Mouse (Mus musculus): ENCODE measurements around the gene Ltbp1. TPM values are rescaled to one million over a fixed set of nuclear protein-coding genes. Genes with fewer than 3 reads are reported as not detected.

The Ltbp1 gene
- total and polyA plus RNA-seq, 3 experiments = 2.3 to 6.4 (median 2.5) TPM

DNA sequence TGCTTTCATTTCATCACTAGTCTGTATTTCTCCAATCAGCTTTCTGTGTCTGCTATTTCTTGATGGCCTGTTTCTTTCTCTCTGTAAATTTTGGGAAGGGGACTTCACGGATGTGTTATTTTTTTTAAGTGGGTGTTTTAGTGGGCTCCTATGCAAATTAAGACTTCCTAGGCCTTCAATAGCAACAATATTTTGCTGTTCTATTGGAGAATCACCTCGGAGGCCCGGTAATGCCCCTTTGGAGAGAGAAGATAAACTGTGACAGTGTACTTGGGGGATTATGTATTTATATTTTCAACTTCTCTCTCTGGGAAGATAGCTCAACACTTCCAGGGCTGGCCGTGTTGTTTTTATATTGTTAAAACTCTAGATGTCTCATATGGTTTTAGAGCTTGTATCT is 383.0 kb downstream of the Ltbp1 start:
- H3K9ac ChIP-seq (ENCODE audit: insufficient read depth, low read depth) = no peak overlapping the region
- in situ Hi-C loops (cut with MboI; ENCODE audit: low pct_ligation_motif_present, low pct_unique_long_range_greater_than_20kb, low sequenced_read_pairs) = loop anchor here (25.0 kb wide), 1 partner anchor 576 kb away; no protein-coding TSS in a partner anchor
- no peak for TF ChIP-seq NRF1 (IDR thresholded peaks at IDR 0.05; ENCODE audit: low read depth, low read length)
- TF ChIP-seq PAX5 (IDR thresholded peaks at IDR 0.05; ENCODE audit: low read length) = no peak
- TF ChIP-seq MAX (IDR thresholded peaks at IDR 0.05; ENCODE audit: low read length) = no peak
- no peak for TF ChIP-seq TCF12 (IDR thresholded peaks at IDR 0.05; ENCODE audit: low read depth, low read length)
- TF ChIP-seq CTCF (conservative IDR thresholded peaks at IDR 0.05 in 1 of 2, IDR thresholded peaks at IDR 0.05 in 1 of 2; ENCODE audit: low read depth in 2 of 2, low read length in 2 of 2) = no peak
- TF ChIP-seq SMC3 (IDR thresholded peaks at IDR 0.05; ENCODE audit: low read depth, low read length) = no peak
- TF ChIP-seq BHLHE40 (IDR thresholded peaks at IDR 0.05; ENCODE audit: low read depth, low read length) = no peak
- no peak for TF ChIP-seq TBP (conservative IDR thresholded peaks at IDR 0.05; ENCODE audit: low read depth, low read length)
- no peak for TF ChIP-seq KAT2A (IDR thresholded peaks at IDR 0.05; ENCODE audit: insufficient replicate concordance, low read length)
- dilution Hi-C loops (cut with MboI; ENCODE audit: extremely low pct_ligation_motif_present, extremely low pct_unique_long_range_greater_than_20kb, low sequenced_read_pairs) = no loop called here
- H3K4me2 ChIP-seq (ENCODE audit: insufficient read depth, low read depth, poor library complexity, severe bottlenecking) = no peak overlapping the region
- DNase-seq (ENCODE audit: extremely low read depth) = no peak
- no peak overlapping the region for H3K4me3 ChIP-seq (replicated peaks in 1 of 3; ENCODE audit: low read depth in 2 of 3, low read length in 2 of 3, poor library complexity in 1 of 3)
- no peak overlapping the region for H3K27ac ChIP-seq (ENCODE audit: insufficient read depth, low read depth)
- H3K4me1 ChIP-seq (ENCODE audit: control insufficient read depth in 1 of 2, insufficient read depth in 2 of 2) = peaks cover 10 to 35% of the 10 kb centered on the region in 2 experiments; a peak in 3 of 4 replicates
- no peaks in the 10 kb centered on the region for H3K79me2 ChIP-seq (replicated peaks; ENCODE audit: control insufficient read depth, extremely low read depth, insufficient read depth, poor library complexity, severe bottlenecking)
- H3K9me3 ChIP-seq (replicated peaks; ENCODE audit: low read length) = peaks cover 6% of the 10 kb centered on the region
- H3K36me3 ChIP-seq (replicated peaks in 1 of 2; ENCODE audit: control insufficient read depth in 1 of 2, insufficient read depth in 1 of 2, low read length in 1 of 2) = peaks cover 0 to 6% of the 10 kb centered on the region in 2 experiments
- H3K27me3 ChIP-seq (replicated peaks) = no peaks in the 10 kb centered on the region

DNA sequence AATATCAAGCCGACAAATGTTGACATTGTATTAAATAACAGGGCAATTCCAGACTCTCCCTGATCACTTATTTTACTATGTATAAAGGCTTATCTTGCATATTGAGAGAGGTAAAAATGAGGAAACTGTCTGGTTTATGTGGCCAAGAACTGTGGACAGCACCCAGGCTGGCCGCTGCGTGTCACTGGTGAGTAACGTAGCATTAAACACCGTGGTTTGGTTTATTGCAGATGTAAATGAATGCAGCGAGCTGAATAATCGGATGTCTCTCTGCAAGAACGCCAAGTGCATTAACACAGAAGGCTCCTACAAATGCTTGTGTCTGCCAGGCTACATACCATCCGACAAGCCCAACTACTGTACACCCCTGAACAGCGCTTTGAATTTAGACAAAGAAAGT is 384.8 kb downstream of the Ltbp1 start:
- Histone ChIP-seq H3K27me3 (replicated peaks) (no peaks in the 10 kb centered on the region), H3K9me3 (replicated peaks; ENCODE audit: low read length) (peaks cover 6% of the 10 kb centered on the region), H3K4me1 (ENCODE audit: control insufficient read depth in 1 of 2, insufficient read depth in 2 of 2) (peaks cover 10 to 33% of the 10 kb centered on the region in 2 experiments; a peak in 3 of 4 replicates), H3K9ac (ENCODE audit: insufficient read depth, low read depth) (no peak overlapping the region), H3K79me2 (replicated peaks; ENCODE audit: control insufficient read depth, extremely low read depth, insufficient read depth, poor library complexity, severe bottlenecking) (no peaks in the 10 kb centered on the region), H3K4me3 (replicated peaks in 1 of 3; ENCODE audit: low read depth in 2 of 3, low read length in 2 of 3, poor library complexity in 1 of 3) (no peak overlapping the region), H3K27ac (ENCODE audit: insufficient read depth, low read depth) (no peak overlapping the region), H3K4me2 (ENCODE audit: insufficient read depth, low read depth, poor library complexity, severe bottlenecking) (no peak overlapping the region), H3K36me3 (replicated peaks in 1 of 2; ENCODE audit: control insufficient read depth in 1 of 2, insufficient read depth in 1 of 2, low read length in 1 of 2) (peaks cover 0 to 6% of the 10 kb centered on the region in 2 experiments)
- no peak for DNase-seq (ENCODE audit: extremely low read depth)
- in situ Hi-C loops (cut with MboI; ENCODE audit: low pct_ligation_motif_present, low pct_unique_long_range_greater_than_20kb, low sequenced_read_pairs) (loop anchor here (25.0 kb wide), 1 partner anchor 578 kb away; no protein-coding TSS in a partner anchor), dilution Hi-C loops (cut with MboI; ENCODE audit: extremely low pct_ligation_motif_present, extremely low pct_unique_long_range_greater_than_20kb, low sequenced_read_pairs) (no loop called here)
- TF ChIP-seq ZMIZ1 (IDR thresholded peaks at IDR 0.05; ENCODE audit: low read depth, low read length) (no peak), HCFC1 (IDR thresholded peaks at IDR 0.05; ENCODE audit: low read depth, low read length) (no peak)

DNA sequence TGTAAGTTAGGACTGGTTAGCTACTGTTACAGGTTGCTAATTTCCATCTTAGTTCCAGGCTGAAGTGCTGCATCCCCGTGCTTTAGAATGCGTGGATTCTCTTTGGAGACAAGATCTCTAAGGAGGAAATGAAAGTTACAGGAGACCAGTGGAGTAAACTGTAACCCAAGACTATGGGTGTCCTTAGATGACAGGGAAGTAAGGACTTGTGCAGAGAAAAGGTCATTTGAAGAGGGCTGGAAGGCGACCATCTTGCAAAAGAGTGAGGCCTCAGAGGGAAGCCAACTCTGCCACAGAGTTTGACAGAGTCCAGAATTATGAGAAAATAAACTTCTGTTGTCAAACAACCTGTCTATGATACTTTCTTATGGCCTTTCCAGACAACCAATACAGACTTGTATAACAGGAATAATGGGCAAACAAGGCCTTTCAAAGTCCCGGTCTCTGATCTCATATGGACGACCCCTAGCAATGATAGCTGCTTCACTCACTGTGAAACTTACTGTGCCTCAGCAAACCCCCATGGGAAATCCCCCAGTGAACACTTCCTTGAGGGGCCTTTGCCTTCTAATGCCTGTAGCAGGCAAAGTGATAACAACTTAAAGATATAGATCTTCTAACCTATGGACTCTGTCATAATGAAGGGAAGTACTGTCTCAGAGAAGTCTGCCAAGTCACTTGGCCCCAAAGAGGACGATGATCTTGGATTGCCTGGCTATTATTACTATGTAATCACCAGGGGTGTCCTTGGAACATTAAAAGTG is 386.2 kb downstream of the Ltbp1 start:
- peaks cover 0 to 6% of the 10 kb centered on the region in 2 experiments for H3K36me3 ChIP-seq (replicated peaks in 1 of 2; ENCODE audit: control insufficient read depth in 1 of 2, insufficient read depth in 1 of 2, low read length in 1 of 2)
- peaks cover 6% of the 10 kb centered on the region for H3K9me3 ChIP-seq (replicated peaks; ENCODE audit: low read length)
- DNase-seq (ENCODE audit: extremely low read depth) = peak; percentile 59
- H3K4me3 ChIP-seq (replicated peaks in 1 of 3; ENCODE audit: low read depth in 2 of 3, low read length in 2 of 3, poor library complexity in 1 of 3) = no peak overlapping the region
- no peaks in the 10 kb centered on the region for H3K79me2 ChIP-seq (replicated peaks; ENCODE audit: control insufficient read depth, extremely low read depth, insufficient read depth, poor library complexity, severe bottlenecking)
- peaks cover 10 to 30% of the 10 kb centered on the region in 2 experiments; a peak in 3 of 4 replicates for H3K4me1 ChIP-seq (ENCODE audit: control insufficient read depth in 1 of 2, insufficient read depth in 2 of 2)
- H3K27me3 ChIP-seq (replicated peaks) = no peaks in the 10 kb centered on the region
- H3K27ac ChIP-seq (ENCODE audit: insufficient read depth, low read depth) = peak overlapping the region; percentile 31; the same call in 1 of the 2 replicates
- TF ChIP-seq TCF12 (IDR thresholded peaks at IDR 0.05; ENCODE audit: low read depth, low read length) (peak; percentile 30; the same call in 1 of the 2 replicates), HCFC1 (IDR thresholded peaks at IDR 0.05; ENCODE audit: low read depth, low read length) (0 out of 2 replicates have a peak, but pooled peaks have one; percentile 29), EP300 (IDR thresholded peaks at IDR 0.05; ENCODE audit: low read length) (peak; percentile 52), IRF4 (IDR thresholded peaks at IDR 0.05; ENCODE audit: low read depth, low read length) (peak; percentile 52; the same call in 1 of the 2 replicates), ZC3H11A (IDR thresholded peaks at IDR 0.05; ENCODE audit: low read depth, low read length) (no peak), ZKSCAN1 (IDR thresholded peaks at IDR 0.05; ENCODE audit: borderline replicate concordance, low read depth, low read length) (no peak)
- in situ Hi-C loops (cut with MboI; ENCODE audit: low pct_ligation_motif_present, low pct_unique_long_range_greater_than_20kb, low sequenced_read_pairs) = loop anchor here (25.0 kb wide), 1 partner anchor 579 kb away; no protein-coding TSS in a partner anchor
- H3K4me2 ChIP-seq (ENCODE audit: insufficient read depth, low read depth, poor library complexity, severe bottlenecking) = peak overlapping the region; percentile 75
- H3K9ac ChIP-seq (ENCODE audit: insufficient read depth, low read depth) = peak overlapping the region; percentile 14; the same call in 1 of the 2 replicates
- dilution Hi-C loops (cut with MboI; ENCODE audit: extremely low pct_ligation_motif_present, extremely low pct_unique_long_range_greater_than_20kb, low sequenced_read_pairs) = no loop called here

All from CH12.LX (cell line).